Mouse (Mus musculus) intestine, embryonic 16.5 days (tissue): ENCODE measurements around the gene Pcbp3. TPM values are rescaled to one million over a fixed set of nuclear protein-coding genes. Genes with fewer than 3 reads are reported as not detected.

Source experiments
- ATAC-seq: fragments of 200-750 bp; cut with Nextera tagmentation; 2 replicates; pipeline ENCODE4 v1.8.0; 2017; ENCODE audit warnings: moderate TSS enrichment, moderate library complexity
- H3K27ac ChIP-seq: fragments of 300-500 bp; sonication (generic); 2 replicates; pipeline ENCODE4 v1.5.1; 2014; ENCODE audit warnings: mild to moderate bottlenecking, low read length
- H3K27me3 ChIP-seq: fragments of 300-500 bp; sonication (generic); replicated peaks from 2 replicates; pipeline ENCODE4 v1.6.1; 2014; ENCODE audit warnings: low read length, control low read depth, mixed read lengths; ENCODE audit not compliant: control insufficient read depth, insufficient read depth
- H3K36me3 ChIP-seq: fragments of 300-500 bp; sonication (generic); 2 replicates; pipeline ENCODE4 v1.6.1; 2014; ENCODE audit warnings: low read length, control low read depth; ENCODE audit not compliant: control insufficient read depth, insufficient read depth
- H3K4me1 ChIP-seq: fragments of 300-500 bp; sonication (generic); 2 replicates; pipeline ENCODE4 v1.6.1; 2014; ENCODE audit warnings: low read length, control low read depth, mixed read lengths; ENCODE audit not compliant: control insufficient read depth, insufficient read depth
- H3K4me2 ChIP-seq: fragments of 300-500 bp; sonication (generic); 2 replicates; pipeline ENCODE4 v1.6.1; 2014; ENCODE audit warnings: low read depth, low read length, control low read depth
- H3K4me3 ChIP-seq: fragments of 300-500 bp; sonication (generic); 2 replicates; pipeline ENCODE4 v1.5.1; 2014; ENCODE audit warnings: mild to moderate bottlenecking, low read length
- H3K9ac ChIP-seq: fragments of 300-500 bp; sonication (generic); 2 replicates; pipeline ENCODE4 v1.6.1; 2014; ENCODE audit warnings: low read depth, low read length
- H3K9me3 ChIP-seq: fragments of 300-500 bp; sonication (generic); 2 replicates; pipeline ENCODE4 v1.6.1; 2016; ENCODE audit warnings: low read length, control low read depth; ENCODE audit not compliant: control insufficient read depth
- WGBS: fragments of 180-500 bp; shearing (Covaris S2); extraction: QIAGEN DNeasy Blood & Tissue Kit; methylation state at CpG from one replicate; pipeline ENCODE4 v1.1.7; 2014; 5-methylcytosine and 5-hydroxymethylcytosine counted together
- polyA plus RNA-seq: library from polyadenylated mRNA; unstranded; fragments of >200 nt; fragmentation: Nextera tagmentation; extraction: Ambion mirVana; gene quantifications from 2 replicates; pipeline ENCODE4 v1.2.1, GENCODE M21; 2015

Pcbp3 gene
- polyA plus RNA-seq, result 42.1 and 44.1 TPM in 2 replicates

GRCm38 (mm10) chr10:76961790-76962489 is at the start of gene Pcbp3:
TSS of gene Pcbp3 (minus strand) at chr10:76961887.
- WGBS, result 1% methylated on average over 59 of the region's 62 CpGs
- H3K27me3 ChIP-seq, result 0 out of 2 replicates have a peak, but pooled peaks cover 2% of the 10 kb centered on the region
- H3K4me2 ChIP-seq, result peak within 1 kb of the TSS; percentile 97
- H3K9me3 ChIP-seq, result no peaks in the 10 kb centered on the region
- peak; percentile 99 for ATAC-seq
- H3K4me1 ChIP-seq, result peaks cover 16% of the 10 kb centered on the region
- H3K9ac ChIP-seq, result peak within 1 kb of the TSS; percentile 85
- no peaks in the 10 kb centered on the region for H3K36me3 ChIP-seq
- H3K4me3 ChIP-seq, result peak within 1 kb of the TSS; percentile 66
- H3K27ac ChIP-seq, result peak within 1 kb of the TSS; percentile 37; the same call in 1 of the 2 replicates

- no peak for ATAC-seq
- Histone ChIP-seq H3K27ac (no peak overlapping the region), H3K27me3 (no peaks in the 10 kb centered on the region), H3K9ac (no peak overlapping the region), H3K9me3 (no peaks in the 10 kb centered on the region), H3K4me3 (no peak overlapping the region), H3K4me1 (peaks cover 10% of the 10 kb centered on the region), H3K36me3 (no peaks in the 10 kb centered on the region), H3K4me2 (no peak overlapping the region)
- WGBS, result 79% methylated on average over 3 of the region's 3 CpGs
Observed at GRCm38 (mm10) chr10:77008698-77009097, 47.0 kb upstream of the Pcbp3 start.

- no peaks in the 10 kb centered on the region for H3K9me3 ChIP-seq
- 29% methylated on average over 9 of the region's 9 CpGs for WGBS
- peaks cover 10% of the 10 kb centered on the region for H3K4me1 ChIP-seq
- no peak overlapping the region for H3K9ac ChIP-seq
- ATAC-seq, result peak; percentile 46; the same call in 1 of the 2 replicates
- H3K36me3 ChIP-seq, result no peaks in the 10 kb centered on the region
- no peaks in the 10 kb centered on the region for H3K27me3 ChIP-seq
- peak overlapping the region; percentile 27; the same call in 1 of the 2 replicates for H3K27ac ChIP-seq
- H3K4me3 ChIP-seq, result no peak overlapping the region
- no peak overlapping the region for H3K4me2 ChIP-seq
Observed at GRCm38 (mm10) chr10:77008109-77008561, 46.4 kb upstream of the Pcbp3 start.

GRCm38 (mm10) chr10:77007433-77008108 is 45.9 kb upstream of the Pcbp3 start:
- Histone ChIP-seq H3K4me1 (peaks cover 10% of the 10 kb centered on the region), H3K9me3 (no peaks in the 10 kb centered on the region), H3K27ac (peak overlapping the region; percentile 27; the same call in 1 of the 2 replicates), H3K9ac (no peak overlapping the region), H3K36me3 (no peaks in the 10 kb centered on the region), H3K4me3 (no peak overlapping the region), H3K27me3 (no peaks in the 10 kb centered on the region), H3K4me2 (no peak overlapping the region)
- WGBS, result 40% methylated on average over 8 of the region's 8 CpGs
- peak; percentile 52 for ATAC-seq

GRCm38 (mm10) chr10:77004936-77005335 is 43.2 kb upstream of the Pcbp3 start:
- WGBS, result 33% methylated on average over 7 of the region's 7 CpGs
- Histone ChIP-seq H3K27me3 (no peaks in the 10 kb centered on the region), H3K27ac (no peak overlapping the region), H3K36me3 (no peaks in the 10 kb centered on the region), H3K4me2 (no peak overlapping the region), H3K4me3 (no peak overlapping the region), H3K9ac (no peak overlapping the region), H3K4me1 (peaks cover 10% of the 10 kb centered on the region), H3K9me3 (no peaks in the 10 kb centered on the region)
- no peak for ATAC-seq

- no peak overlapping the region for H3K4me2 ChIP-seq
- H3K36me3 ChIP-seq, result no peaks in the 10 kb centered on the region
- H3K9ac ChIP-seq, result no peak overlapping the region
- H3K27me3 ChIP-seq, result no peaks in the 10 kb centered on the region
- no peak overlapping the region for H3K4me3 ChIP-seq
- H3K9me3 ChIP-seq, result no peaks in the 10 kb centered on the region
- 0 out of 2 replicates have a peak, but pooled peaks cover 4% of the 10 kb centered on the region for H3K4me1 ChIP-seq
- ATAC-seq, result peak; percentile 60
- no peak overlapping the region for H3K27ac ChIP-seq
- WGBS, result 64% methylated on average over 17 of the region's 17 CpGs
Observed at GRCm38 (mm10) chr10:76997759-76998513, 36.2 kb upstream of the Pcbp3 start.

GRCm38 (mm10) chr10:76992456-76992855 is 30.8 kb upstream of the Pcbp3 start:
- 78% methylated on average over 3 of the region's 3 CpGs for WGBS
- Histone ChIP-seq H3K27ac (no peak overlapping the region), H3K4me1 (no peaks in the 10 kb centered on the region; the same call in 1 of the 2 replicates), H3K36me3 (no peaks in the 10 kb centered on the region), H3K9me3 (no peaks in the 10 kb centered on the region), H3K4me3 (no peak overlapping the region), H3K27me3 (no peaks in the 10 kb centered on the region), H3K9ac (no peak overlapping the region), H3K4me2 (no peak overlapping the region)
- no peak for ATAC-seq

GRCm38 (mm10) chr10:76988586-76988985 is 26.9 kb upstream of the Pcbp3 start:
- no peak for ATAC-seq
- H3K27ac ChIP-seq, result no peak overlapping the region
- H3K36me3 ChIP-seq, result no peaks in the 10 kb centered on the region
- no peaks in the 10 kb centered on the region for H3K27me3 ChIP-seq
- H3K4me2 ChIP-seq, result no peak overlapping the region
- no peaks in the 10 kb centered on the region for H3K9me3 ChIP-seq
- H3K4me1 ChIP-seq, result no peaks in the 10 kb centered on the region; the same call in 1 of the 2 replicates
- WGBS, result 92% methylated on average over 5 of the region's 5 CpGs
- H3K9ac ChIP-seq, result no peak overlapping the region
- H3K4me3 ChIP-seq, result no peak overlapping the region

- ATAC-seq, result no peak
Observed at GRCm38 (mm10) chr10:76978042-76978441, 16.4 kb upstream of the Pcbp3 start.

More at GRCm38 (mm10) chr10:76978042-76978441, 16.4 kb upstream of the Pcbp3 start:
- Histone ChIP-seq H3K9me3 (no peaks in the 10 kb centered on the region), H3K27ac (no peak overlapping the region), H3K9ac (no peak overlapping the region), H3K36me3 (no peaks in the 10 kb centered on the region), H3K4me2 (no peak overlapping the region), H3K4me3 (no peak overlapping the region), H3K4me1 (no peaks in the 10 kb centered on the region), H3K27me3 (no peaks in the 10 kb centered on the region)
- WGBS, result 36% methylated on average over 2 of the region's 2 CpGs
